Mouse (Mus musculus) right cerebral cortex, postnatal 36 days (tissue): Measurements from ENCODE around the gene Itih3.
A peak's percentile ranks its signal among the peaks of the same experiment; 100 is the strongest.

ENCODE experiments used
- DNase-seq, 2 experiments: peaks; one replicate each; pipeline ENCODE4 v3.0.0; 2022; ENCODE audit warnings: low spot score in 2 of 2, mixed read lengths in 1 of 2

The Itih3 gene

GRCm38 (mm10) chr14:30902628-30903027 is 20.9 kb downstream of the Itih3 start:
- DNase-seq: no peak

DNA sequence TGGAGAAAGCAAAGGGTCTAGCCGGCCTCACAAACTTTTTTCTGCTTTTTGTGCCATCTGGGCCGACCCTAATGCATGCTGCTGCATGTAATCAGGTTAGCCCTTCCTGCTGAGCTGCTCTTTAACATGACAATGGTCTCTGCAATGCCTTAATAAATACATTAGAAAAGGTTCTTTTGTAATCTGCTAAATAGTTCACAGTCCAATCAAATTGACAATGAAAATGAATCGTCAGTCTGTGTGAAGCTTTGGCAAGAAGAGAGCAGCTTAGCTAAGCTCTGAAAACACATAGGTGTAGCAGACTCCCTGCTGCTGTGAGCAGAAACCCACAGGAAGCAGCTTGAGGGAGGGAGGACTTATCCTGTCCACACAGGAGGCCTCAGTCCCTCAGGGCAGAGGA is 23.6 kb downstream of the Itih3 start:
- no peak for DNase-seq

- no peak for DNase-seq
These were observed 35.3 kb downstream of the Itih3 start for GRCm38 (mm10) chr14:30888271-30888732.

- no peak for DNase-seq
These were observed 37.4 kb downstream of the Itih3 start, which contains the start of gene Itih4 for GRCm38 (mm10) chr14:30886204-30886603. Itih4 (plus strand) TSS chr14:30886476.

DNA sequence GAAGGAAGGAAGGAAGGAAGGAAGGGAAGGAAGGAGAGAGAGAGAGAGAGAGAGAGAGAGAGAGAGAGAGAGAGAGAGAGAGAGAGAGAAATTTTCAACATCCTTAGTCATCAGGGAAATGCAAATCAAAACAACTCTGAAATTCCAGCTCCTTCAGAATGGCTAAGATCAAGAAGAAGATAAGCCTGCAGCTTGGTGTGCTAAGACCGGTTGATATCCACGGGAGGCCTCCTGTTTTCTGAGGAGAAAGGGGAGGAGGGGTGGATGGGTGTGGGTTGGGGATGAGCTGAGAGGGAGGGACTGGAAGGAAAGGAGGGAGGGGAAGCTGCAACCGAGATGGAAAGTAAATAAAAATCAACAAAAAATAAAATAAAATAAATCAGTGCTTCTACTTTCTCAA is 38.3 kb downstream of the Itih3 start:
- no peak for DNase-seq

DNA sequence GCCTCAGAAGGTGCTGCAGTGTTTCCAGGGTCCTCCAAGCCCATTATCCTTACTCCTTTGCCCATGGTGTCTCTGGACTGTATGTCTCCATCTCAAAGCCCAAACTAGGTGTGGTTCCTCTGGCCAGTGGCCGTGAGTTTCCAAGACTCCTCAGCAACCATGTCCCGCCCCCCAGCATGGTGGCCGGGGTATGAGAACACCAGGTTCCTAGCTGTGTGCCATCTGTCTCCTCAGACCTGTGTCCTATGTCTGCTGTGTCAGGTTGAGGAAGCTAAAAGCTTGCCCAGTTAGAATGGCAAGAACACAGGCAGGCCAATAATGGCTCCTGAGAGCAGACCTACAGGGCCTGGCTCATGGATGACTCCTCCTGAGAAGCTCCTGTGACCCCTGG is 41.8 kb downstream of the Itih3 start:
- no peak for DNase-seq

- DNase-seq: peak in 1 of 2 experiments; percentile 40
These were observed 42.5 kb downstream of the Itih3 start for GRCm38 (mm10) chr14:30880811-30881717.

- DNase-seq: no peak
These were observed 43.3 kb downstream of the Itih3 start for GRCm38 (mm10) chr14:30880251-30880650.

DNA sequence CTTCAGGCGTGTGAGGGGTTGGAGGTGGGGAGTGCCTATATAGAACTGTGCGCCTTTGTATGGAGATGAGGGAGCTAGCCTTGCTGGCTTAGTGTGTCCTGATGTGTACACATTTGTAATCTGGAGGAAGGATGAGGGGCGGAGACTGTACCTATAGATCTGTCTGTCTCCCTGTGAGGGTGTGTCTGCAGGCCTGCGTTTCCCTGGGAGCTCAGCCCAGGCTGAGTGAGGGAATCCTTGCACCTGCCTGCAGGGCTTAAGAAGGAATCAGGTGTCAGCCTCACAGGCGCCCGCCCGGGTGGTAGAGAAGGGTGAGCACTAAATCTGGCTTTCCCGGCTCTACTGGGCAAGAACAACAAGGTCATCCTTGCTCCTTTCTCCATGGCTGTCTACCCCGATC is 43.8 kb downstream of the Itih3 start:
- DNase-seq: no peak

DNA sequence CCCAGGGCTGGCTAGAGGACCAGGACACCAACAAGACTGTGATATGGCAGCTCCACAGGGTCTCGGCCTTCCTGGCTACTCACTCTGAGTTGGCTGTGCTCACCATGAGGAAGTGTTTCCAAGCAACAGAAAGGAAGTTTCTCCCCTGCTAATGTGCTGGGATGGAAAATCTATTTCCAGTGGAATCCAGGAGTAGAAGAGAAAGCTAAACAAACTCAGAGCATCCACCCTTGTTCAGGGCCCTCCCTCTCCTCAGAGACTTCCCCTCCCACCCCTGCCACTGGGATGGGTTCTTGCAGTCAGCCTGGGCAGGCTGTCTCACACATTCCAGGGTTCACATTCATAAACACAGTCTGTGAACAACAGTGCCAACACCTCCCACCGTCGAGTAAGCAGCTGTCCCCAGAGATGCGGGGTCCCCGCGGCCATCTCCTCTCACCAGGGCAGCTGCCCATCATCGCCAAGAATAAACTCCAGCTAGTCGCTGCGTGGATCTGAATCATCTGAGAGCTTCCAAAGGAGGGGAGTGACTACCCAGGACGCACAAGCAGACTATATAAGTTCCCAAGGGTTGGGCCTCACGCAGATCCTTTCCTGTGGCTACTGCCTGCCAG is 44.5 kb downstream of the Itih3 start, which contains the start of gene Mustn1:
Gene Mustn1 (plus strand): TSS at position 243 of the 614 bp plus-strand sequence.
- peak in 1 of 2 experiments; percentile 41 for DNase-seq

DNA sequence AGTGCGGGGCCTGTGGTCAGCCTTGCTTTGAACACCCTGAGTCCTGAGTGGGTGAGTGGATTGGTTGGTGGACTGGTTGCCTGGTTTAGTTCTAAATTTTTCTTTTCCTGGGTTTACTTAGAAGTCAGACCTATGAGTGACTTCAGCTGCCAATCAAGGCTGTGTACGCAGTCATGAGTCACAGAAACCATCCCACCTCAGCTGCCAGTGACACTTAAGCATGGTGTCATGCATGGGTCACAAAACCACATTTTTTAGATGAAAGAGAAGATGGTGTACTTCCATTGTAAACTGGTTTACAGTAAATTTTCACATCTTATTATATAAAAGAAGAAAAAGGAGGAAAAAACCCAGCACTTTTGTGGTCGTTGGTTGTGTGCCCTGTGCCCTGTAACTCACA is 45.7 kb downstream of the Itih3 start:
- no peak for DNase-seq

- DNase-seq: no peak
These were observed 47.1 kb downstream of the Itih3 start for GRCm38 (mm10) chr14:30876451-30876850.

- no peak for DNase-seq
These were observed 47.6 kb downstream of the Itih3 start for GRCm38 (mm10) chr14:30875955-30876354.

DNA sequence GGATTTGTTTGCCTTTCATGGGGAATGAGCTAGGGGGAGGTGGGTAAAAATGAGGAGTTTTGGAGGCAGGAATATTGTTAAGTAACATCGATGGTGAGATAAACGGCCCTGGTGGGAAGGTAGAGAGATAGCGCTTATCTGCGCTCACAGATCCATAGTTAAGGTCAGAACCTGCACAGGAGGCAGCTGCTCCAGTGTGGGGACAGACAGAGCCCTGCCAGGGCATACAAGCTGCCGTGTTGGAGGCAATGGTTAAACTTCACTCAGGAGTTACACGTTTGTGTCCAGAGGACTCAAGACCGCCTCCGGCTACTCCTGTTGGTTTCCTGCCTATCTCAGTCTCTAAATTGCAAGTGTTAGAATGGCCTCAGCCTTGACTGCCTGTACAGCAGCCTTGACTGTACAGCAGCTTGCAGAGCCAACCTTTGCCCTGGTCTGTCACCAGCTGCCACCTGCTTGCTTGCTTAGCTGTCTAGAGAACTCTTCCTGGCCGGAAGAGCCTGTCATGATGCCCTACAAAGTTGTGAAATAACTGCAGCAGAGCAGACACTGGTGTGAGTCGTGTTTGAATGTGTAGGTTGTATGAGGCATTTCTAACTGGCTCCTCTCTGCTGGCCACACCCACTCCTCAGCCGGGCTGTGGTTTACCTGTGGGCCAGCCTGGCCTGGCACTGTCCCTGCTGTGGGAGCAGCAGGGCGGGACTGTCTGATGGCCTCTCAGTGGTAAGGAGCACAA is 48.3 kb downstream of the Itih3 start:
- DNase-seq: no peak

- no peak for DNase-seq
These were observed 49.4 kb downstream of the Itih3 start for GRCm38 (mm10) chr14:30874095-30874700.

- DNase-seq: no peak
These were observed 53.1 kb downstream of the Itih3 start for GRCm38 (mm10) chr14:30870206-30871147.

GRCm38 (mm10) chr14:30869391-30869801 is 54.2 kb downstream of the Itih3 start:
- no peak for DNase-seq

- no peak for DNase-seq
These were observed 54.7 kb downstream of the Itih3 start for GRCm38 (mm10) chr14:30868826-30869225.

DNA sequence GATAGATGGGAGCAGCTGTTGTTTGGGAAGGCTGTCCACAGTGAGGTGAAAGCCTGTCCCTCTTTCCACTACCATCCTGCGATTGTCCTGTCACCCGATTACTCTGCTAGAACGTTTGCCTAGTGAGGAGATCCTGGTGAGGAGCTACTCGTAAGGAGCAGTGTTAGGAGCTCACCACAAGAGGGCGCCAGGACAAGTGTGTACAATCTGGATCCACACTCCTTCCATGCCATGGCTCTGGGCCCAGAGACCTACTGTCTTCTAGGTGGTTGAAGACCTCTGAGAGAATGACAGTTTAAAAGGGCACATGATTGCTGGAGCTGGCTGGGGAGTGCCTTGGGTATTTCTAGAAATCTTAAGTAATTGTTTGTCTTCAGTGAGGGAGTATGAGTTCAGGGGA is 56.5 kb downstream of the Itih3 start:
- DNase-seq: no peak

- DNase-seq: no peak
These were observed 58.2 kb downstream of the Itih3 start for GRCm38 (mm10) chr14:30865311-30865710.

GRCm38 (mm10) chr14:30862368-30862767 is 61.2 kb downstream of the Itih3 start:
- DNase-seq: no peak
